Mouse (Mus musculus): ENCODE measurements around the gene Lamc2. TPM values are rescaled to one million over a fixed set of nuclear protein-coding genes. Genes with fewer than 3 reads are reported as not detected.

Gene Lamc2
- total and polyA plus RNA-seq, 3 experiments, result 0.03 to 0.04 TPM; not detected in 1

- Histone ChIP-seq H3K9ac (ENCODE audit: control insufficient read depth, low read depth, low read length, poor library complexity, severe bottlenecking) (no peak overlapping the region), H3K27me3 (ENCODE audit: control insufficient read depth in 1 of 2, insufficient read depth in 2 of 2, low read length in 2 of 2) (no peaks in the 10 kb centered on the region), H3K27ac (ENCODE audit: control insufficient read depth, low read depth, low read length) (no peak overlapping the region), H3K9me3 (replicated peaks; ENCODE audit: insufficient read depth, low read length) (no peaks in the 10 kb centered on the region), H3K4me1 (ENCODE audit: control insufficient read depth in 1 of 2, insufficient read depth in 2 of 2, low read length in 2 of 2) (peaks cover 0 to 22% of the 10 kb centered on the region in 2 experiments; a peak in 2 of 4 replicates), H3K36me3 (ENCODE audit: control insufficient read depth in 1 of 2, insufficient read depth in 2 of 2, low read length in 2 of 2) (peaks cover 0 to 7% of the 10 kb centered on the region in 2 experiments; a peak in 2 of 4 replicates), H3K4me3 (ENCODE audit: control insufficient read depth in 1 of 2, insufficient read depth in 1 of 2, low read depth in 2 of 2, low read length in 2 of 2) (no peak overlapping the region), H3K79me2 (ENCODE audit: control insufficient read depth, insufficient read depth, low read length, poor library complexity) (no peaks in the 10 kb centered on the region)
- DNase-seq (ENCODE audit: low read depth, low spot score), result no peak
- TF ChIP-seq ZKSCAN1 (IDR thresholded peaks at IDR 0.05; ENCODE audit: low read depth, low read length), result no peak
- TF ChIP-seq JUND (IDR thresholded peaks at IDR 0.05; ENCODE audit: low read depth, low read length), result no peak
- TF ChIP-seq POLR2AphosphoS5 (IDR thresholded peaks at IDR 0.05; ENCODE audit: borderline replicate concordance, low read depth, low read length), result no peak
- TF ChIP-seq POLR2AphosphoS2 (IDR thresholded peaks at IDR 0.05; ENCODE audit: low read length), result no peak
- no peak for TF ChIP-seq KAT2A (conservative IDR thresholded peaks at IDR 0.05; ENCODE audit: low read depth, low read length)
- no peak for TF ChIP-seq E2F4 (IDR thresholded peaks at IDR 0.05; ENCODE audit: borderline replicate concordance, low read depth, low read length)
- no peak for TF ChIP-seq CTCF (IDR thresholded peaks at IDR 0.05 in 2 of 3, conservative IDR thresholded peaks at IDR 0.05 in 1 of 3; ENCODE audit: control insufficient read depth in 1 of 3, insufficient read depth in 1 of 3, low read depth in 2 of 3, low read length in 3 of 3, poor library complexity in 1 of 3, severe bottlenecking in 1 of 3)
- TF ChIP-seq TAL1 (IDR thresholded peaks at IDR 0.05; ENCODE audit: low read length), result no peak
- no peak for TF ChIP-seq BHLHE40 (IDR thresholded peaks at IDR 0.05; ENCODE audit: borderline replicate concordance, low read depth, low read length)
- no peak for TF ChIP-seq POLR2A (IDR thresholded peaks at IDR 0.05; ENCODE audit: control insufficient read depth in 1 of 2, insufficient read depth in 1 of 2, low read depth in 1 of 2, low read length in 2 of 2, poor library complexity in 1 of 2)
- TF ChIP-seq MYB (IDR thresholded peaks at IDR 0.05; ENCODE audit: low read depth, low read length), result no peak
- TF ChIP-seq RCOR1 (IDR thresholded peaks at IDR 0.05; ENCODE audit: low read depth, low read length), result no peak
- no peak for TF ChIP-seq HCFC1 (IDR thresholded peaks at IDR 0.05; ENCODE audit: low read depth, low read length)
Observed at GRCm38 (mm10) chr1:153138486-153138885, 47.8 kb downstream of the Lamc2 start.

DNA sequence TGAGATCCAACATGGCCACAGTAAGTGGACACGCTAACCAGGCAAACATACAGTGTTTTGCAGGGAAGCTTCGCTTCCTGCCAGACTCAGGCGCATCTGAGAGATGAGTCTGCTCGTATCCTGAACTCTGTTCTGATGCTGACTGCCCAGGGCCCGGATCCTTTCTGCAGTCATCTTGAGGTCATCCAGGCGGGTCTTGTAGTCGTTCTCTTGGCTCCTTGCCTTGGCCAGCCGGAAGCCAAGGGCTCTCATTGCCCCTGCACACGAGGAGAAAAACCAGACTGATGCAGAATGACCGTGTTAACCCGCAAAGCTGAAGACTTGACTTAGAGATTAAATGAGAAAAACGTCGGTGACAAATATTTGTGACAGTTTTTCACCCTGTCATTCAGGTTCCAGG is 49.6 kb downstream of the Lamc2 start:
- DNase-seq (ENCODE audit: low read depth, low spot score), result no peak
- no peaks in the 10 kb centered on the region for H3K9me3 ChIP-seq (replicated peaks; ENCODE audit: insufficient read depth, low read length)
- no peaks in the 10 kb centered on the region for H3K79me2 ChIP-seq (ENCODE audit: control insufficient read depth, insufficient read depth, low read length, poor library complexity)
- H3K27ac ChIP-seq (ENCODE audit: control insufficient read depth, low read depth, low read length), result no peak overlapping the region
- H3K4me3 ChIP-seq (ENCODE audit: control insufficient read depth in 1 of 2, insufficient read depth in 1 of 2, low read depth in 2 of 2, low read length in 2 of 2), result no peak overlapping the region
- H3K27me3 ChIP-seq (ENCODE audit: control insufficient read depth in 1 of 2, insufficient read depth in 2 of 2, low read length in 2 of 2), result no peaks in the 10 kb centered on the region
- no peak overlapping the region for H3K9ac ChIP-seq (ENCODE audit: control insufficient read depth, low read depth, low read length, poor library complexity, severe bottlenecking)
- H3K4me1 ChIP-seq (ENCODE audit: control insufficient read depth in 1 of 2, insufficient read depth in 2 of 2, low read length in 2 of 2), result peaks cover 0 to 22% of the 10 kb centered on the region in 2 experiments; a peak in 2 of 4 replicates
- TF ChIP-seq GABPA (IDR thresholded peaks at IDR 0.05; ENCODE audit: low read depth, low read length) (no peak), POLR2A (IDR thresholded peaks at IDR 0.05; ENCODE audit: control insufficient read depth in 1 of 2, insufficient read depth in 1 of 2, low read depth in 1 of 2, low read length in 2 of 2, poor library complexity in 1 of 2) (no peak), ZC3H11A (IDR thresholded peaks at IDR 0.05; ENCODE audit: low read depth, low read length) (no peak), EP300 (IDR thresholded peaks at IDR 0.05; ENCODE audit: low read depth in 1 of 2, low read length in 2 of 2) (no peak), NRF1 (IDR thresholded peaks at IDR 0.05; ENCODE audit: insufficient read depth, low read depth, low read length, poor library complexity, severe bottlenecking) (no peak), ZMIZ1 (IDR thresholded peaks at IDR 0.05; ENCODE audit: low read depth, low read length) (no peak), USF2 (IDR thresholded peaks at IDR 0.05; ENCODE audit: borderline replicate concordance in 1 of 2, insufficient read depth in 1 of 2, low read depth in 1 of 2, low read length in 2 of 2) (no peak)
- H3K36me3 ChIP-seq (ENCODE audit: control insufficient read depth in 1 of 2, insufficient read depth in 2 of 2, low read length in 2 of 2), result peaks cover 0 to 7% of the 10 kb centered on the region in 2 experiments; a peak in 2 of 4 replicates

Data from MEL (cell line).